Mouse (Mus musculus) C2C12 (cell line): Measurements from ENCODE around the gene Gm28308.

Experiments used
- CTCF ChIP-seq: IDR thresholded peaks from one replicate; pipeline ENCODE4 v1.5.1; 2011; ENCODE audit not compliant: control insufficient read depth, insufficient read depth, insufficient read length
- USF1 ChIP-seq: IDR thresholded peaks from one replicate; pipeline ENCODE4 v1.6.1; 2011; ENCODE audit warnings: low read depth, mild to moderate bottlenecking, control low read depth, moderate library complexity

DNA sequence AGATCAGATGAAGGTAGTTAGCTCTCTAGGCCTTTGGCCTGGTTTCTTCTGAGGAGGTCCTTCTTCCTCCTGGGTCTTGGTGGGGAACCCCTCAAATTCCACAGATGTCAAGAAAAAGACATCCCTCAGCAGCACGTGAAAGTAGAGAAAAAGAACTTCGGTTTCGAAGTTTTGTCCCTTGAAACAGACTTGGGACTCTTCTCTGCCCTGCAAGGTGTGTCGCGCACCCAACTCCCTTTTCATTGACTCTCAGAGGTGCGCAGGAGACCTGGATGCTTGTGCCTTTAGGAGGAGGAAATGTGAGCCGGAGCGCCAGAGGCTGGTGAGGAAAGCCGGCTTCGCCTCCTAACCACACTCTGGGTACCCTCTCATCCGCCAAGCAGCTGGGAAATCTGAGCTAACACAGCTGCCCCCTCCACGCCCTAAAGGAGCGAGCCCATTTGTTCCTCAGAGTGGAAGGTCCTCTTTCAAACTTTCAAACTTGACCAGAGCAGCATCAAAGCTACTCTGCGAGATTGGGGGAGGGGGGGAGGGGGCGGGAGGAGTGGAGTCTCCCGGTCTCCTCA, 62.7 kb downstream of the Gm28308 start:
- TF ChIP-seq USF1 (no peak), CTCF (no peak)
